Mouse (Mus musculus) lung, embryonic 15.5 days (tissue): Measurements from ENCODE around the gene Atad2b. TPM values are rescaled to one million over a fixed set of nuclear protein-coding genes. Genes with fewer than 3 reads are reported as not detected.
"Not testable (repeated sequence)": the region's sequence is repeated elsewhere in the genome, so short reads cannot be mapped to it uniquely, and the experiment has no call there.

Experiments used
- ATAC-seq: fragments of 200-750 bp; cut with Nextera tagmentation; 2 replicates; pipeline ENCODE4 v1.8.0; 2017; ENCODE audit warnings: moderate number of reproducible peaks, borderline replicate concordance; ENCODE audit not compliant: low FRiP score, low TSS enrichment; ENCODE audit errors: extremely low read depth
- H3K27ac ChIP-seq: fragments of 300-500 bp; sonication (generic); 2 replicates; pipeline ENCODE4 v1.5.1; 2015; ENCODE audit warnings: moderate library complexity, mild to moderate bottlenecking, inconsistent platforms
- H3K27me3 ChIP-seq: fragments of 300-500 bp; sonication (generic); 2 replicates; pipeline ENCODE4 v1.6.1; 2015; ENCODE audit warnings: inconsistent platforms
- H3K36me3 ChIP-seq: fragments of 300-500 bp; sonication (generic); 2 replicates; pipeline ENCODE4 v1.6.1; 2015; ENCODE audit warnings: inconsistent platforms
- H3K4me1 ChIP-seq: fragments of 300-500 bp; sonication (generic); 2 replicates; pipeline ENCODE4 v1.6.1; 2015; ENCODE audit warnings: inconsistent platforms
- H3K4me2 ChIP-seq: fragments of 300-500 bp; sonication (generic); 2 replicates; pipeline ENCODE4 v1.6.1; 2015; ENCODE audit warnings: inconsistent platforms, mild to moderate bottlenecking, moderate library complexity
- H3K4me3 ChIP-seq: fragments of 300-500 bp; sonication (generic); 2 replicates; pipeline ENCODE4 v1.5.1; 2015; ENCODE audit warnings: mild to moderate bottlenecking, inconsistent platforms
- H3K9ac ChIP-seq: fragments of 300-500 bp; sonication (generic); 2 replicates; pipeline ENCODE4 v1.6.1; 2015; ENCODE audit warnings: inconsistent platforms
- H3K9me3 ChIP-seq: fragments of 300-500 bp; sonication (generic); 2 replicates; pipeline ENCODE4 v1.6.1; 2016; ENCODE audit warnings: inconsistent platforms
- WGBS: fragments of 180-500 bp; shearing (Covaris S2); methylation state at CpG from one replicate; pipeline ENCODE4 v1.1.7; 2015; 5-methylcytosine and 5-hydroxymethylcytosine counted together
- polyA plus RNA-seq: library from polyadenylated mRNA; unstranded; fragments of >200 nt; fragmentation: Nextera tagmentation; extraction: Ambion mirVana; gene quantifications from 2 replicates; pipeline ENCODE4 v1.2.1, GENCODE M21; 2015

Atad2b gene
- polyA plus RNA-seq, 1 experiment from 2014 or later = 9.5 TPM

DNA sequence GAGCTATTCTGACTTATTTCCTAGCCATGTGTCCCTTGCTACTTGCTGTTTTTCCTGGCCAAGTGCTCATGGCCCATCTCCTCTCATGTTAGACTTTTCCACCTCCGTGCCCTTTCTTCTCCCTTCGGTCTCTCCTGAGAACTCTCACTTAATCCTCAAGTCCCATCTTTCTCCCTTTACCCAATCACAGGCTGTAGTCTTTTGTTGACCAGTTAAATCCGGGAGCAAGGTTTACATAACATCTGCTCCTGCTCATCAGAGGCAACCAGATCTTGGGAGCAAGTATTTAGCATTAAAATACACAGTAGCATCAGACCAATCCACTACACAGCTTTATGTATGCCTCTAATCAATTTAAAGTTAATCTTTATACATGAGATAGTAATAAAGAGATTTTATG, 2.7 kb upstream of the Atad2b start:
- WGBS = 41% methylated on average over 3 of the region's 3 CpGs
- no peak for ATAC-seq

DNA sequence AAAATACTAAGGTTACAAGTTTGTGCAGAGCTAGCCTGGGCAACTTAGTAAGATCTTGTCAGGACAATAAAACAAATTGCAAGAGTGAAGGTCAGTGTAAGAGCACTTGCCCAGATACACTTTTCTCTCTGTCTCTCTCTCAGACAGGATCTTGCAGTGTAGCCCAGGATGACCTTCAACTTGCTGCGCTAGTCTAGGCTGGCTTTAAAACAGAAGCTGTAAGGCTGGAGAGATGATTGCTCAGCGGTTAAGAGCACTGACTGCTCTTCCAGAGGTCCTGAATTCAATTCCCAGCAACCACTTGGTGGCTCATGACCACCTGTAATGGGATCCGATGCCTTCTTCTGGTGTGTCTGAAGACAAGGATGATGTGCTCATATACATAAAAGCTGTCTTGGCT, 2.2 kb upstream of the Atad2b start:
- H3K4me2 ChIP-seq = no peak overlapping the region
- WGBS = 86% methylated on average over 3 of the region's 3 CpGs
- H3K9me3 ChIP-seq = no peaks in the 10 kb centered on the region
- no peaks in the 10 kb centered on the region for H3K27me3 ChIP-seq
- H3K27ac ChIP-seq = no peak overlapping the region
- no peak overlapping the region for H3K9ac ChIP-seq
- peaks cover 8% of the 10 kb centered on the region for H3K4me1 ChIP-seq
- ATAC-seq = no peak
- H3K4me3 ChIP-seq = no peak overlapping the region
- H3K36me3 ChIP-seq = no peaks in the 10 kb centered on the region

More for the DNA sequence above, 2.7 kb upstream of the Atad2b start:
- H3K27me3 ChIP-seq = no peaks in the 10 kb centered on the region
- H3K27ac ChIP-seq = no peak overlapping the region
- no peaks in the 10 kb centered on the region for H3K36me3 ChIP-seq
- H3K4me1 ChIP-seq = peaks cover 3% of the 10 kb centered on the region; the same call in 1 of the 2 replicates
- H3K4me2 ChIP-seq = no peak overlapping the region
- H3K9ac ChIP-seq = no peak overlapping the region
- H3K9me3 ChIP-seq = no peaks in the 10 kb centered on the region
- H3K4me3 ChIP-seq = no peak overlapping the region

DNA sequence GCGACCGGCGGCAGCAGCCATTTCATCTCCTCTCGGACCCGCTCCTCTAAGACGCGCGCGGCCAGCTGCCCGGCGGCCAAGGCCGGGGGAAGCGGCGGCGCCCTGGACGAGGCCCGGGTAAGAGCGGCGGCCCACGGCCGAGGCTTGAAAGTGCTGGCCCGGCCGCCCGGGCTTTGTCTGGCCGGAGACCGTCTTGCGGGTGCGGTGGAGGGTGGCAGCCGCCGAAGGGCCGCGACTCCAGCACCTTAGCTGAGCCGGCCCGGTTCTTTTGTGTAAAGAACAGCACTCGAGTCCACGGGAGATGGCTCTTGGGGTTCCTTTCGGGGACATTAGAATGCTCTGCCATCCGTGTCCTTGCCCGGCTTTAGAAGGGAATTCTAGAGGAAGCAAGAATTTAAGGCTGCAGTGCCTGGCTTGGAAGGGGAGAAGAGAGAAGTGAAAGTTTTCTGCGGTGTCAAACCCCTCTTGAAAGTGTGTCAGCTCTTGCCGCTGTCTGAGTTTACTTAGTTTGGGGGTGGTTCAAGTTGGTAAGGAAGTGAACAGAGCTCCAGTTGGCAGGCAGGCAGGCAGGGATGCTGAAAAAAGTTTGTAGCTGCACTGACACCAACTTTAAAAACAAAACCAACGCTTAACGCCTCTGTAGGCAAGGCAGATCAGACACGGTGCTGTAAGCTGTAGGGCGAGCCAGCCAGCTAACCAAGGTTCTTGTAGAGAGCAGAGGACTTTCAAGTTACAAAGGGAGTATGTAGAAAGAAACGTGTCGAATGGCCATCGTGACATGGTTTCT, 845 bp downstream of the Atad2b start:
- no peaks in the 10 kb centered on the region for H3K27me3 ChIP-seq
- peak overlapping the region; percentile 97 for H3K27ac ChIP-seq
- peak overlapping the region; percentile 95 for H3K4me3 ChIP-seq
- H3K9ac ChIP-seq = peak overlapping the region; percentile 93
- H3K9me3 ChIP-seq = no peaks in the 10 kb centered on the region
- peaks cover 8% of the 10 kb centered on the region for H3K4me1 ChIP-seq
- H3K4me2 ChIP-seq = peak overlapping the region; percentile 64
- no peaks in the 10 kb centered on the region for H3K36me3 ChIP-seq
- under 1% methylated on average over 38 of the region's 48 CpGs for WGBS
- peak; percentile 69 for ATAC-seq

DNA sequence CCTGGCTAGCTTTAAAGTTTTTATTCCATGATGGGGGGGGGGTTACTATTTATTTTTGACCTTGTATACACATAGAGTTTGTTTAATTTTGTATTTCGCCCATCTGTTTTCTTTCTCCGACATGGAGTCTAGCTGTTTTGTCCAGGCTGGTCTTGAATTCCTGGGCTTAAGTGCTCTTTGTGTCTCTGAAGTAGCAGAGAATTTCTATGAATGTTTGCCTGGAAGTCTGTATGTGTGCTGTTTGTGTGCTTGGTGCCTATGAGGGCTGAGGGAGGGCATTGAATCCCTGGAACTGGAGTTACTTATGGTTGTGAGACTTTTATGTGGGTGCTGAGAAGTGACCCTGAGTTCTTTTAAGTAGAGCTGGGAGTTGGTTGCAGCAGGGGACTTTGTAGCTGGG, 11.0 kb downstream of the Atad2b start:
- Histone ChIP-seq H3K4me2 (no peak overlapping the region), H3K4me3 (no peak overlapping the region), H3K27ac (no peak overlapping the region), H3K9me3 (no peaks in the 10 kb centered on the region), H3K9ac (no peak overlapping the region), H3K36me3 (no peaks in the 10 kb centered on the region), H3K27me3 (no peaks in the 10 kb centered on the region), H3K4me1 (0 out of 2 replicates have a peak, but pooled peaks cover 4% of the 10 kb centered on the region)
- no peak for ATAC-seq
- 54% methylated on average over 2 of the region's 2 CpGs for WGBS

DNA sequence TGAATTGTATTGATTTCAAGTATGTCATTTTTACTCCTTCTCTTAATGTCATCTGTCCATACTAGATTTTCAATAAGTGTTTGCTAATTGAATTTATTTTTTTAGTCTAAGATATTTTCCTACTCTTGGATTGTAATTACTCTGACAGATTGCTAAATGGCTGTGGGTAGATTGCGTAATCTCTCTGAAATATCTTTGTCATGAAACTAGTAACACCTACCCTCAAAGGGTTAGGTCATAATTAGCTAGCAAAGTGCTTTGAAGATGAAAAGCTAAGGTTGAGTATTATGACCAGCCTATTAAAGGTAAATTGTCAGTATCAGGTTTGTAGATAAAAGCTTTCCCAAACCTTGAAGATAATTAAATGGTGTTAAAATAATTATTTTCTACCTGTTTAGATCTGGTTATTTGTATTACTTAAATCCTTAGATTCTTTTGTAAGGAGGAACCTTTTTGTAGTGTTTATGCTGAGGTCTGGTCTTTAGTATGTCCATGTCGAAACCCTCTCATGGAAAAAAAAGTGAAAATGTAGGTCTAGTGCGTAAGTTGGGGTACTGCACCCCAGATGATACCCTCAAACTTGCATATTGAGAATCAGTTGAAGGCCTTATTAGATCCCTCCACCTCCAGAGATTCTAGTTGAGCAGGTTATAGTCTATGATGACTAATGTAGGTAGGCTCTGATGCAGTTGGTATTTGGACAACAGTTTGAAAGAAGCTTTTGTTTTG, 13.8 kb downstream of the Atad2b start:
- ATAC-seq = no peak

DNA sequence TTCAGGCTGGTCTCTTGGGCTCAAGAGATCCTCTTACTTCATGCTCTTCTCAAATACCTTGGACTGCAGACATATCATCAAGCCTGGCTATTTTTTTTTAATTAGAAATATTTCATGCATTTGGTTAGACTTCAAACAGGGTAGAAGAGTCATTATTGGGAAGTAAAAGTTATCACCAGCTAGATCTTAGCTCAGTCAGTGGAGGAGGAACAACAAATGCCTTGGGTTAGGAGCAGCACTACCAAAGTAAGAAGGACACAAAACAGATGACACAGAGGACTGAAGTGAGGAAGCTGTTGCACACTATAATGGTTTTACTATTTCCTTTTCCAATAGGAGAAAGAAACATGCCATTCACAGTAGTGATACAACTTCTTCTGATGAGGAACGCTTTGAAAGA, 35.1 kb downstream of the Atad2b start:
- Histone ChIP-seq H3K4me3 (no peak overlapping the region), H3K27ac (no peak overlapping the region), H3K4me1 (no peaks in the 10 kb centered on the region), H3K9me3 (no peaks in the 10 kb centered on the region), H3K9ac (no peak overlapping the region), H3K36me3 (peaks cover 50% of the 10 kb centered on the region), H3K4me2 (no peak overlapping the region), H3K27me3 (no peaks in the 10 kb centered on the region)
- 98% methylated on average over 1 of the region's 1 CpGs for WGBS
- no peak for ATAC-seq

More for the DNA sequence above, 13.8 kb downstream of the Atad2b start:
- no peaks in the 10 kb centered on the region for H3K36me3 ChIP-seq
- no peak overlapping the region for H3K4me3 ChIP-seq
- WGBS = 94% methylated on average over 3 of the region's 3 CpGs
- no peaks in the 10 kb centered on the region for H3K27me3 ChIP-seq
- 0 out of 2 replicates have a peak, but pooled peaks cover 4% of the 10 kb centered on the region for H3K4me1 ChIP-seq
- no peak overlapping the region for H3K27ac ChIP-seq
- no peak overlapping the region for H3K9ac ChIP-seq
- H3K9me3 ChIP-seq = no peaks in the 10 kb centered on the region
- H3K4me2 ChIP-seq = no peak overlapping the region

DNA sequence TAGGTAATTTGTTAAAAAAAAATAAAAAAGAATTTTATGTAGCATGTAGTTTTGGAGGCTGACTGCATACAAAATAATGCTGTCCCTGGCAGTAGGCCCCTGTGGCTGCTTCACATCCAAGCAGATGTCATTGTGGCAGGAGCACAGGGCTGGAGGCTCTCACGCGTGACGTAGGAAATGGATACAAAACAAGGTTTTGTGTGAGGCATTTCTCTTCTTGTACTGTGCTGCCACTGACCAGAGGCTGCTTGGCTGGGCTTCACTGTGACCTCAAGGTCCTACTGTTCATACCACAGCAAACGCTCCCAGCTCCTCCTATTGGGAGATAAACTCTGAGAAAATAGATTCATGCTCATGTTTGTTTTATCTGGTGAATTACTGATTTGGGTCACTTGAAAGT, 36.0 kb downstream of the Atad2b start:
- H3K4me3 ChIP-seq = no peak overlapping the region
- H3K9me3 ChIP-seq = no peaks in the 10 kb centered on the region
- ATAC-seq = no peak
- no peak overlapping the region for H3K4me2 ChIP-seq
- no peaks in the 10 kb centered on the region for H3K4me1 ChIP-seq
- WGBS = 84% methylated on average over 4 of the region's 4 CpGs
- H3K36me3 ChIP-seq = peaks cover 51% of the 10 kb centered on the region
- H3K27me3 ChIP-seq = no peaks in the 10 kb centered on the region
- no peak overlapping the region for H3K9ac ChIP-seq
- H3K27ac ChIP-seq = no peak overlapping the region

DNA sequence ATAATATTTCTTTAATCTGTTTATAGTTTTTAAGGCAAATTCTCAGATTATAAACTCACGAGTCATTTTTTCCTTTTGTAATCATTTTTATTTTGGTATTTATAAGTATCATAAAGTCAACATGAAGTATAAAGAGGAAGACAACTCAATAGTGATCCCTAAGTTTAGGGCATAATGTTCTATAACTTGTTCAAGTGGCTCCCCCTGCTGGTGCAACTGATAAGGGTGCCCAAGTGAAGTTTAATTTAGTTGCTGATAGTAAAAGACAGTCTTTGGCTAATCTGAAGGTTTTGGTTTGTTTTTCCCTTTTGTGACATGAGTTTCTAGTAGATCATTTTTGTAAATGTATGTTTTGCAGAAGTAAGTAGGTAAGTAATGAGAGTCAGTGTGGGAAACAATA, 55.8 kb downstream of the Atad2b start:
- peaks cover 37% of the 10 kb centered on the region for H3K36me3 ChIP-seq
- 39% methylated on average over 1 of the region's 1 CpGs for WGBS
- H3K4me1 ChIP-seq = no peaks in the 10 kb centered on the region
- ATAC-seq = no peak
- H3K9me3 ChIP-seq = no peaks in the 10 kb centered on the region
- no peak overlapping the region for H3K9ac ChIP-seq
- H3K4me2 ChIP-seq = no peak overlapping the region
- no peak overlapping the region for H3K4me3 ChIP-seq
- H3K27me3 ChIP-seq = no peaks in the 10 kb centered on the region
- no peak overlapping the region for H3K27ac ChIP-seq

DNA sequence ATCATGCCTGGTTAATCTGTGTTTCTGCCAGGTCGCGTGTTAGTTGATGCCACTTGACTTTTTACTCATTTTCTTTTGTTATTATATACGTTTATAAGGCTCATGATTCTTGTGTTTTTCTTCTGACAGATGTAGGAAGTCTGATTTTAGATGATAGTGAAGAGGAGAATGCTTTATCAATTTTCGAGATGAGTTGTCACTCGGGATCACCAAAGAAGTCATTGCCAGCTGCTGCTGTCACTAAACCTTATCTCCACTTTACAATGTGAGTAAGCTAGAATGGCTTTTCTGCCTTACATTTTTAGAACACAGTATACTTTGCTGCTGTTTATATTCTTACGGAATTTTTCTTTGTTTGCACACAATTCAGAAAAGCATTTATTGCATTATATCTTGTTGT, 61.2 kb downstream of the Atad2b start:
- H3K4me1 ChIP-seq = no peaks in the 10 kb centered on the region
- no peak overlapping the region for H3K4me3 ChIP-seq
- H3K9ac ChIP-seq = no peak overlapping the region
- WGBS = 83% methylated on average over 6 of the region's 6 CpGs
- no peak for ATAC-seq
- H3K9me3 ChIP-seq = no peaks in the 10 kb centered on the region
- no peak overlapping the region for H3K27ac ChIP-seq
- H3K36me3 ChIP-seq = peaks cover 46% of the 10 kb centered on the region
- no peaks in the 10 kb centered on the region for H3K27me3 ChIP-seq
- no peak overlapping the region for H3K4me2 ChIP-seq

DNA sequence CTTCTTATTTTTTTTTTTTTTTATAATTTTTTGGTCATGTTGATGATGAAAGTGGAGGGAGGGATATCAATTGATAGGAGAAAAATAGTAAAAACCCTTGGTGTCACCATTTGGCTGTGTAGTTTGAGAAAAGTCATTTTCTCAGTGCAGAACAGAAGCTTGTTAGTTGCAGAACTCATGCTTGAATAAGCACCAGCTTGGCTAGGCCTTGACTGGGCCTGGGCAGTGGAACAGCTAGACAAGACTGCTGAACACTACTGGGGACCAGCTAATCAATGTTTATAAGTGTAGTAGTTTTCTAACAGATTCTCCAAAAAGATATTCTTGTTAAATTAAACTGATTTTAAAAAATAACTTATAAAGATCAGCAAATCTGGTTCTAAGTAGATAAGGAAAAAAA, 79.8 kb downstream of the Atad2b start:
- no peaks in the 10 kb centered on the region for H3K9me3 ChIP-seq
- ATAC-seq = no peak
- no peak overlapping the region for H3K9ac ChIP-seq

DNA sequence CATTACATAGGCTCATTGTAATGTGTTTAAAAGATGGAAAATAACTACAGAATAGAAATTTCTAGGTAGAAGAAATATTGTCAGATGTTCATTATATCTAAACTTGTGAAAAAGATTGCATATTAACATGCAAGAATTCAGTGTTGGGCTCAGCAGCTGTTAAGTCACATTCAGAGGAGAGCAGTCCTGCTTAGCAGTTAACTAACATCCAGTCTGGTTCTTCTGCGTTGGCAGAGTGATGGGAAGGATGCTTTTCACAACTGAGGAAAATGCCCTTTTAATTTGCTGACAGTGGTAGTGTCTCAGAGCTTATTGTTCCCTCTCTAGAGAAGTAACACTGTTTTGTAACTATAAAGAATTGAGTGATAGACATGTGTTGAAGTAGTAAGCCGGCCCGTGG, 88.2 kb downstream of the Atad2b start:
- H3K27ac ChIP-seq = no peak overlapping the region
- H3K9me3 ChIP-seq = no peaks in the 10 kb centered on the region
- no peak overlapping the region for H3K4me3 ChIP-seq
- H3K9ac ChIP-seq = no peak overlapping the region
- H3K4me2 ChIP-seq = no peak overlapping the region
- no peak for ATAC-seq
- no peaks in the 10 kb centered on the region for H3K27me3 ChIP-seq
- WGBS = 85% methylated on average over 3 of the region's 3 CpGs
- H3K4me1 ChIP-seq = no peaks in the 10 kb centered on the region
- peaks cover 10% of the 10 kb centered on the region; the same call in 1 of the 2 replicates for H3K36me3 ChIP-seq

More for the DNA sequence above, 79.8 kb downstream of the Atad2b start:
- no peaks in the 10 kb centered on the region for H3K27me3 ChIP-seq
- H3K4me1 ChIP-seq = no peaks in the 10 kb centered on the region
- no peak overlapping the region for H3K4me2 ChIP-seq
- no peaks in the 10 kb centered on the region for H3K36me3 ChIP-seq
- no peak overlapping the region for H3K27ac ChIP-seq
- H3K4me3 ChIP-seq = no peak overlapping the region

DNA sequence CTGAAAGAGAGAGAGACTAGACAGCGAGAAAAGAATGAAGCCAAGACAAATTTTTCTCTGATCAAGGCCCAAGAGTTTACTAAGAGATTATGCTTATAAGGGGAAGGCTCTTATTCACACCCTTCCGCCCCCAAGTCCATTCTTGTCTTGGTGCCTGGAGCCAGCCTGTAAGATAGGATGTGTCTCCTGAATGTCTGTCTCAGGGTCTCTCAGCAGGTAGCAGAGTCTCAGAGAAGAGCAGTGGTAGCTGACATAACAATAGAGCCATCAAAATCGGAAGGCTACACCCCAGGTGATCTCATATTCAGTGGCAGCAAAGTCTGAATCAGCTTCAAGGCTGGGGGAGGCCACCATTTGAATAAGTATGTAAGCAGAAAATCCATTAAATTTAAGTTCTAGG, 88.6 kb downstream of the Atad2b start:
- not testable (repeated sequence) for H3K4me3 ChIP-seq, H3K27me3 ChIP-seq, H3K9ac ChIP-seq, H3K4me1 ChIP-seq, H3K4me2 ChIP-seq, ATAC-seq, H3K9me3 ChIP-seq, H3K27ac ChIP-seq
- 84% methylated on average over 3 of the region's 3 CpGs for whole genome bisulfite sequencing
- H3K36me3 ChIP-seq = peaks cover 12% of the 10 kb centered on the region; the same call in 1 of the 2 replicates
